Mouse (Mus musculus) frontal cortex, postnatal 36 days (tissue): ENCODE data around the gene Olfr129.

ENCODE experiments used
- DNase-seq, 2 experiments: peaks; one replicate each; pipeline ENCODE4 v3.0.0; 2022; ENCODE audit warnings: low spot score in 2 of 2

Olfr129 gene

DNA sequence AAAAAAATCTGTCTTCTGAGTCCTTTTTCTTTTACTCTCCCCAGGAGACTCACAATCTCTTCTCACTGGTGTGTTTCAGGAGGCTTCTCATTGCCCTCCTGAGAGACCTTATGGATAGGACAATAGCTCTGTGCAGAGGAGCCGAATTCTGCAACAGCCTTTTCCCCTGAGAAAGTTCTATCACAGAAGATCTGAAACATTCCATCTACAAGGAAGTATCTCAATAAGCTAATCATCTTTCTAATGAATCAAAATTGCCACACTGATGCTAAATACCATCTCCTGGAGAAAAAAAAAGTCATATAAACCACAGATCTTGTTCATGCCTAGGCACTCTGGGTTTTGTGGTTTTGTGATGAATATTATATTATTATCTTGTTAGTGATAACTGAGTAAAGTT lies at the start of gene Olfr129:
Olfr129 (minus strand) TSS at position 101 of the 400 bp plus-strand sequence.
- DNase-seq, result no peak

DNA sequence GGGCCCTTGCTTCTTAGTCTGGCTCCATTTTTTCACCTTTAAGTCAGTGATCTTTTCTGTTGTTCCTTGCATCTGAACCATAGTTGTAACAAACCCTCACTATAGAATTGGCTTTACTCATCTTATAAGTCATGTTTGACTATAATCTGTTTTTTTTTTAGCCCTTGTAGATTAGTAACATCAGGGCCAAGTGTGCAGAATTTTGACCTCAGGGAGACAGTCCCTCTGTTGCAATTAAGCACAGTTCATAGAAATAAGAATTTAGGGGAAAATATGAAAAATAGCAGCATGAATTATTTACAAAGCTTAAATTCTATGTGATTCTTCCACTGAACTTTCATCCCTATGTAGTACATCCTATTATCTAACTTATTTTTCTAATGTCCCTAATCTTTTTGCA lies 28.7 kb upstream of the Olfr129 start, which contains the start of gene Olfr131:
Olfr131 (minus strand) TSS at position 101 of the 400 bp plus-strand sequence.
- no peak for DNase-seq

DNA sequence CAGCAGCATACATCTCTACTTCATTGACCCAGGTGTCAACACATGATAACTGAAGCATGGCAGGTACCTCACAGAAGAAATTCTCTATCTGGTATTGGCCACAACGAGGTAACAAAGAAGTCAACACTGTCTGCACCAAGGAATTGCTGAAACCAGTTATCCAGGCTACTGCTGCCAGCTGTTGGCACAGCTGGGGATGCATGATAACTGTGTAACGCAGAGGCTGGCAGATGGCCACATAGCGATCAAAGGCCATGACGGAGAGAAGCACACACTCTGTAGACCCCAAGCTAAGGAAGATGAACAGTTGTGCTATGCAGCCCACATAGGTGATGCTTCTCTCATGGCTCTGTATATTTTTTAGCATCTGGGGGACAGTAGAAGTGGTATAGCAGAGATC lies 22.5 kb upstream of the Olfr129 start:
- DNase-seq, result no peak

DNA sequence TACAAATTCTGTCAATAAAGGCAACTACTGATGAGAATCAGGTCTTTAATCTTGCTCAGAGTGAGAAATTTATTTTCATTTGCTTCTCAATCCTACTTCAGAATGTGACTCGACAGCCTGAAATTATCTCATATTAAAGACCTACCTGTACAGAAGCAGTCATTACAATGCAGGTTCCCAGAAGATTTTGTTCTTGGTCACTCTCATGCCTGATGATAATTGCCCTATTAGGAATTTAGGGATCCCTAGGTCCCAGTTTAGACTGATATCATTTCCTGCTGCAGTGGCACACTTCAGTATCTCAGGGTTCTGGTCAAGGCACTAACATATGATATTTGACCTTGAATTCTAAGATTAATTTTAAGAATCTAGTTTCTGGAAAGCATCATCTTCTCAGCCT lies 3.7 kb upstream of the Olfr129 start, which contains the start of gene Olfr130:
Olfr130 (plus strand) TSS at position 301 of the 400 bp plus-strand sequence.
- no peak for DNase-seq

DNA sequence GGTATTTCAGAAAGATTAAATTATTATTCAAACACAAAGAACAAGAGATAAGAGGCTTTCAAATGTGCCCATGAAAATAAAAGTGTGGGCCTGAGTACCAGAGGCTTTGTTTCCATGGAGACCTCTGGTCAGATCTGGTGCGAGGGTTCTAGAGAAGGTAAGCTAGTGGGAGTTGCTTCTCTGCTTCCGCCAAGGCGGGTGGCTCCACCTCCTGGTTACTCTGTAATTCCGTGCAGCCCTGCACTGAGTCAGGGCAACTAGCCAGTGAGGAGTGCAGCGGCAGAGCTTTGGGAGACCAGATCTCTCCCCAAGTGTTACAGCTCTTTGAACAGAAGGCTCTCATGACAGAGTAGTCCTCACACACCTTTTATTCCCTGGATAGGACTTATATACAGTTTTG lies 33.6 kb downstream of the Olfr129 start:
- DNase-seq, result no peak

DNA sequence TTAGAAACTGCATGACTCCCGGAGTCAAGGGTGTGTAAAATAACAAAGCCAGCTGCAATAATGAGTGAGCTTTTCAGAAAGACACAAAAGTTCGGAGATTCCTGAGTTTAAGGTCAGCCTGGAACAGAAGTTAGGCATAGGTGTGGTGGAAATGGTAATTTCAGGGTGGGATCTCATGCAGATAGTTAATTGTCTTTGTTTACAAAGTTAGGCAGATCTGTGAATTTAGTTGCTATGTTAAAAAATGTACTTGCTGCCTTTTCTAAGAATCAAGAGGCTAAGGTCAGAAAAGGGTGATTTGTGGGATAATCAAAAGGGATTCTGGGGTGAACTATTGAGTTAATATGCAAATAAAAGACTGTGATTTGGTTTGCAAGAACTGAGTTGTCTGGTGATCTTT lies 43.5 kb downstream of the Olfr129 start:
- no peak for DNase-seq

DNA sequence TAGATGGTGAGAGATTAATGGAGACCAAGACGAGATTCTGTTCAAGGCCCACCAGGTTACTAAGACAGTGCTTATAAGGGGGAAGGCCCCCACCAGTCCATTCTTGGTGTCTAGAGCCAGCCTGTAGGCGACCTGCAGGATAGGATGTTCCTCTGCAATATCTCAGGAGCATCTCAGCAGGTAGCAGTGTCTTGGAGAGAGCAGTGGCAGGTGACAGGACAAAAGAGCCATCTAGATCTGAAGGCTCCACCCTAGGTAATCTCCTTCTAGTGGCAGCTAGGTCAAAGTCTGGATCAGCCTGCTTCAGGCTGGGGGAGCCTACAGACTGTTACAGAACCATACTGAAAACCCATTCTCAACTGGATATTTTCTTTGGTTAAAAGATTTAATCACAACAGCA lies 54.9 kb downstream of the Olfr129 start:
- DNase-seq, result no peak
